Mouse (Mus musculus) macrophage (primary cell): Measurements from ENCODE around the gene Tab1. TPM values are rescaled to one million over a fixed set of nuclear protein-coding genes. Genes with fewer than 3 reads are reported as not detected.
A peak's percentile ranks its signal among the peaks of the same experiment; 100 is the strongest.
"Not testable (repeated sequence)": the region's sequence is repeated elsewhere in the genome, so short reads cannot be mapped to it uniquely, and the experiment has no call there.

Experiments
- H3K27ac ChIP-seq: fragments of 350-480 bp; formaldehyde crosslinking; 2 replicates; pipeline ENCODE4 v1.9.0; 2021
- H3K36me3 ChIP-seq: fragments of 350-480 bp; formaldehyde crosslinking; 2 replicates; pipeline ENCODE4 v1.9.0; 2021; ENCODE audit errors: inconsistent target
- H3K4me3 ChIP-seq: fragments of 350-480 bp; formaldehyde crosslinking; 2 replicates; pipeline ENCODE4 v1.9.0; 2021; ENCODE audit errors: inconsistent target
- H3K79me2 ChIP-seq: fragments of 350-480 bp; formaldehyde crosslinking; 2 replicates; pipeline ENCODE4 v1.9.0; 2021; ENCODE audit errors: inconsistent target
- WGBS: methylation state at CpG from one replicate; pipeline ENCODE4 v1.1.7; 2026; ENCODE audit warnings: inconsistent platforms; ENCODE audit not compliant: missing documents; 5-methylcytosine and 5-hydroxymethylcytosine counted together
- polyA plus RNA-seq: library from polyadenylated mRNA; stranded (reverse); fragments of 250-400 nt; gene quantifications from 3 replicates; pipeline ENCODE4 v1.2.4, GENCODE M21; 2018; ENCODE audit warnings: inconsistent platforms

The Tab1 gene
- polyA plus RNA-seq, 1 experiment from 2014 or later, result 10.5 TPM

GRCm38 (mm10) chr15:80115256-80115655 is 17.7 kb upstream of the Tab1 start:
- WGBS, result 94% methylated on average over 5 of the region's 5 CpGs
- H3K27ac ChIP-seq, result no peak overlapping the region
- H3K79me2 ChIP-seq, result peaks cover 7% of the 10 kb centered on the region; the same call in 1 of the 2 replicates
- H3K4me3 ChIP-seq, result no peak overlapping the region
- H3K36me3 ChIP-seq, result peaks cover 23% of the 10 kb centered on the region

- Histone ChIP-seq H3K36me3 (peaks cover 22% of the 10 kb centered on the region), H3K4me3 (no peak overlapping the region), H3K79me2 (no peaks in the 10 kb centered on the region; the same call in 1 of the 2 replicates), H3K27ac (peak overlapping the region; percentile 31; the same call in 1 of the 2 replicates)
- 85% methylated on average over 13 of the region's 13 CpGs for WGBS
Observed at GRCm38 (mm10) chr15:80115866-80116794, 16.8 kb upstream of the Tab1 start.

GRCm38 (mm10) chr15:80117154-80117553 is 15.8 kb upstream of the Tab1 start:
- 30% methylated on average over 8 of the region's 8 CpGs for WGBS
- Histone ChIP-seq H3K4me3 (no peak overlapping the region), H3K27ac (peak overlapping the region; percentile 31), H3K79me2 (no peaks in the 10 kb centered on the region; the same call in 1 of the 2 replicates), H3K36me3 (peaks cover 11% of the 10 kb centered on the region; the same call in 1 of the 2 replicates)

- Histone ChIP-seq H3K36me3 (0 out of 2 replicates have a peak, but pooled peaks cover 5% of the 10 kb centered on the region), H3K27ac (no peak overlapping the region), H3K79me2 (no peaks in the 10 kb centered on the region), H3K4me3 (no peak overlapping the region)
- WGBS, result 97% methylated on average over 4 of the region's 6 CpGs
Observed at GRCm38 (mm10) chr15:80119076-80119475, 13.9 kb upstream of the Tab1 start.

- H3K79me2 ChIP-seq, result no peaks in the 10 kb centered on the region
- no peak overlapping the region for H3K27ac ChIP-seq
- WGBS, result 91% methylated on average over 9 of the region's 9 CpGs
- no peaks in the 10 kb centered on the region for H3K36me3 ChIP-seq
- no peak overlapping the region for H3K4me3 ChIP-seq
Observed at GRCm38 (mm10) chr15:80121721-80122325, 11.1 kb upstream of the Tab1 start.

GRCm38 (mm10) chr15:80122431-80122830 is 10.5 kb upstream of the Tab1 start:
- H3K27ac ChIP-seq, H3K36me3 ChIP-seq, H3K4me3 ChIP-seq, H3K79me2 ChIP-seq: not testable (repeated sequence)
- 94% methylated on average over 5 of the region's 6 CpGs for WGBS

- 100% methylated on average over 1 of the region's 4 CpGs for WGBS
- Histone ChIP-seq H3K79me2 (no peaks in the 10 kb centered on the region), H3K4me3 (no peak overlapping the region), H3K27ac (no peak overlapping the region), H3K36me3 (no peaks in the 10 kb centered on the region)
Observed at GRCm38 (mm10) chr15:80124651-80125050, 8.3 kb upstream of the Tab1 start.

GRCm38 (mm10) chr15:80127191-80127590 is 5.7 kb upstream of the Tab1 start:
- H3K27ac ChIP-seq, result no peak overlapping the region
- no peak overlapping the region for H3K4me3 ChIP-seq
- 33% methylated on average over 1 of the region's 1 CpGs for whole genome bisulfite sequencing
- H3K79me2 ChIP-seq, result no peaks in the 10 kb centered on the region
- H3K36me3 ChIP-seq, result no peaks in the 10 kb centered on the region

GRCm38 (mm10) chr15:80129982-80130381 is 2.9 kb upstream of the Tab1 start:
- WGBS, result 95% methylated on average over 3 of the region's 6 CpGs
- Histone ChIP-seq H3K36me3 (no peaks in the 10 kb centered on the region), H3K4me3 (no peak overlapping the region), H3K79me2 (peaks cover 10% of the 10 kb centered on the region), H3K27ac (no peak overlapping the region)

GRCm38 (mm10) chr15:80130689-80131088 is 2.2 kb upstream of the Tab1 start:
- 69% methylated on average over 5 of the region's 5 CpGs for WGBS
- no peak overlapping the region for H3K4me3 ChIP-seq
- peaks cover 17% of the 10 kb centered on the region for H3K79me2 ChIP-seq
- H3K27ac ChIP-seq, result no peak overlapping the region
- H3K36me3 ChIP-seq, result no peaks in the 10 kb centered on the region

- no peak overlapping the region for H3K27ac ChIP-seq
- no peak overlapping the region for H3K4me3 ChIP-seq
- H3K79me2 ChIP-seq, result peaks cover 24% of the 10 kb centered on the region
- 93% methylated on average over 6 of the region's 6 CpGs for WGBS
- H3K36me3 ChIP-seq, result no peaks in the 10 kb centered on the region
Observed at GRCm38 (mm10) chr15:80131421-80131820, 1.5 kb upstream of the Tab1 start.

- H3K4me3 ChIP-seq, result peak overlapping the region; percentile 5; the same call in 1 of the 2 replicates
- H3K27ac ChIP-seq, result 0 out of 2 replicates have a peak overlapping the region, but pooled peaks have one; percentile 15
Observed at GRCm38 (mm10) chr15:80132452-80132851, 475 bp upstream of the Tab1 start.

GRCm38 (mm10) chr15:80133682-80134449 is 939 bp downstream of the Tab1 start:
- peak overlapping the region; percentile 95 for H3K27ac ChIP-seq
- 4% methylated on average over 14 of the region's 14 CpGs for WGBS
- peak overlapping the region; percentile 84 for H3K4me3 ChIP-seq
- no peaks in the 10 kb centered on the region for H3K36me3 ChIP-seq
- H3K79me2 ChIP-seq, result peaks cover 49% of the 10 kb centered on the region

More at GRCm38 (mm10) chr15:80132452-80132851, 475 bp upstream of the Tab1 start:
- H3K79me2 ChIP-seq, result peaks cover 35% of the 10 kb centered on the region
- WGBS, result 83% methylated on average over 9 of the region's 9 CpGs
- no peaks in the 10 kb centered on the region for H3K36me3 ChIP-seq

GRCm38 (mm10) chr15:80134450-80134847 is 1.5 kb downstream of the Tab1 start:
- peaks cover 55% of the 10 kb centered on the region for H3K79me2 ChIP-seq
- no peaks in the 10 kb centered on the region for H3K36me3 ChIP-seq
- WGBS, result 82% methylated on average over 9 of the region's 9 CpGs
- peak overlapping the region; percentile 95 for H3K27ac ChIP-seq
- peak overlapping the region; percentile 84 for H3K4me3 ChIP-seq
